Mouse (Mus musculus) hindbrain, embryonic 13.5 days (tissue): ENCODE measurements at regions not wholly inside any gene's neighbourhood (a gene's known extent, or its start where the extent isn't known, plus 50 kb on each side); places are given as distances from the start of the nearest gene placed in this dataset.
A peak's percentile ranks its signal among the peaks of the same experiment; 100 is the strongest.

ENCODE experiments used
- ATAC-seq: fragments of 200-750 bp; cut with Nextera tagmentation; 2 replicates; pipeline ENCODE4 v1.8.0; 2017; ENCODE audit warnings: moderate TSS enrichment; ENCODE audit not compliant: low FRiP score
- H3K27ac ChIP-seq: fragments of 300-500 bp; sonication (generic); 2 replicates; pipeline ENCODE4 v1.5.1; 2015; ENCODE audit warnings: inconsistent platforms, mild to moderate bottlenecking, moderate library complexity
- H3K27me3 ChIP-seq: fragments of 300-500 bp; sonication (generic); 2 replicates; pipeline ENCODE4 v1.6.1; 2015; ENCODE audit warnings: mild to moderate bottlenecking, inconsistent platforms
- H3K36me3 ChIP-seq: fragments of 300-500 bp; sonication (generic); 2 replicates; pipeline ENCODE4 v1.6.1; 2015; ENCODE audit warnings: mild to moderate bottlenecking, inconsistent platforms
- H3K4me1 ChIP-seq: fragments of 300-500 bp; sonication (generic); replicated peaks from 2 replicates; pipeline ENCODE4 v1.6.1; 2015; ENCODE audit warnings: inconsistent platforms
- H3K4me2 ChIP-seq: fragments of 300-500 bp; sonication (generic); 2 replicates; pipeline ENCODE4 v1.6.1; 2015; ENCODE audit warnings: inconsistent platforms, mild to moderate bottlenecking, moderate library complexity
- H3K4me3 ChIP-seq: fragments of 300-500 bp; sonication (generic); 2 replicates; pipeline ENCODE4 v1.5.1; 2015; ENCODE audit warnings: mild to moderate bottlenecking, inconsistent platforms
- H3K9ac ChIP-seq: fragments of 300-500 bp; sonication (generic); 2 replicates; pipeline ENCODE4 v1.6.1; 2015; ENCODE audit warnings: mild to moderate bottlenecking, inconsistent platforms
- H3K9me3 ChIP-seq: fragments of 300-500 bp; sonication (generic); 2 replicates; pipeline ENCODE4 v1.6.1; 2016; ENCODE audit warnings: inconsistent platforms
- WGBS: fragments of 180-500 bp; shearing (Covaris S2); methylation state at CpG from one replicate; pipeline ENCODE4 v1.1.7; 2015; 5-methylcytosine and 5-hydroxymethylcytosine counted together

DNA sequence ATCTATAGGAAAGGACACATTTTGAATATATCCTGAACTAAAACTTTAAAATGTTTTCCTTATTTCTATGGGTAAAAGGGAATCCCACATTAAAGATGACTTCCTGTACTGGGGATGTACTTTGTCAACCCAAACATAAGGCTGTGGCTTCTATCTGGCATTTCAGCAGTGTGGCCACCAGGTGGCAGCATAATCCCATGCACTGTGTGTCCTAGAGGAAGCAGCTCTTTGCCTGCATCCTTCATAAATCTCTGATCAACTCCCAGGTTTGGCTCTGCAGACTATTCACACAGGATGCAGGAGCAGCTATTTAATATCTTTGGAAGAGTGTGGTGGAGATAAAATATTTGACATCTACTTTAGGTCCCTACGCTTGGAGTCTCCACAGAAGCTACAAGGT, 59.1 kb downstream of the Bmp15 start:
- peak; percentile 87 for ATAC-seq
- H3K4me3 ChIP-seq = no peak overlapping the region
- H3K4me2 ChIP-seq = no peak overlapping the region
- 85% methylated on average over 1 of the region's 1 CpGs for WGBS
- H3K4me1 ChIP-seq = no peaks in the 10 kb centered on the region
- no peaks in the 10 kb centered on the region for H3K36me3 ChIP-seq
- no peak overlapping the region for H3K9ac ChIP-seq
- no peaks in the 10 kb centered on the region for H3K9me3 ChIP-seq
- no peak overlapping the region for H3K27ac ChIP-seq
- no peaks in the 10 kb centered on the region for H3K27me3 ChIP-seq

DNA sequence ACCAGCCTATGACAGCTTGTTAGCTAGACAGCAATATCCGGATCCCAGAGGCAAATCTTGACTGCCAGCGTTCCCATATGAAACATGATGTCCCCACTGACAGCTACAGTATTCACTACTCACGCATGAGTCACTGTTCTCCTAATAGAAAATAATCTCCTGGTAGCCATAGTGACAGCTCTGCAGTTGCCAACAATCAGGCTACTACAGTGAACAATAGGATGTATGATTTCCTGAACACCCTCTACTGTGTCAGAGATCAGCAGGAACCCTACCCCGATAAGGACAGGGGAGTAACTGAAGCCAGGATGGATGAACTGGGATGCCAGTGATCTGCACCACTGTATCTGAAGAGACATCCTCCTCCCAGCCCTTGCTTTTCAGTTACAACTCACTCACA, 62.0 kb downstream of the Bmp15 start:
- Histone ChIP-seq H3K4me1 (no peaks in the 10 kb centered on the region), H3K27ac (no peak overlapping the region), H3K36me3 (no peaks in the 10 kb centered on the region), H3K4me2 (no peak overlapping the region), H3K4me3 (no peak overlapping the region), H3K9ac (no peak overlapping the region), H3K9me3 (no peaks in the 10 kb centered on the region), H3K27me3 (no peaks in the 10 kb centered on the region)
- no peak for ATAC-seq
- WGBS = 71% methylated on average over 4 of the region's 4 CpGs

DNA sequence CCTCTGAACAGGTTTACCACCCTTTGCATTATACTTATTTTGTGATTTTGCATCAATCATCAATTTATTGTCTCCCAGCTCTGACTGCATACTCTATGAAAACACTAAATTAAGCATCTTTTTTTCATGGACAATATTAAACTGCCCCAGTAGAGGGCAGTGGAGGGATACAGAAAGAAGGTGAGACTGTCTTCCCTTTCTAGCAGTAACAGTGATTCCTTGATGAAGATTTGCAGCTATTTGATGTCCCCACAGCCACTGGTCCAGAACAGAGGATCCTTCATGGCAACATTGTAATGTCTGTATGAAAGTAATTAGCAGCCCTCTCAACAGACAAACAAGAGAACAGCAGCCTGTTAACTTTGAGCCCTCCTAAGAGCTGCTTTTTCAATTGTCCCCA, 66.5 kb downstream of the Bmp15 start:
- no peak for ATAC-seq
- Histone ChIP-seq H3K9me3 (no peaks in the 10 kb centered on the region), H3K4me3 (no peak overlapping the region), H3K36me3 (no peaks in the 10 kb centered on the region), H3K4me2 (no peak overlapping the region), H3K27ac (no peak overlapping the region), H3K27me3 (no peaks in the 10 kb centered on the region), H3K4me1 (no peaks in the 10 kb centered on the region), H3K9ac (no peak overlapping the region)

DNA sequence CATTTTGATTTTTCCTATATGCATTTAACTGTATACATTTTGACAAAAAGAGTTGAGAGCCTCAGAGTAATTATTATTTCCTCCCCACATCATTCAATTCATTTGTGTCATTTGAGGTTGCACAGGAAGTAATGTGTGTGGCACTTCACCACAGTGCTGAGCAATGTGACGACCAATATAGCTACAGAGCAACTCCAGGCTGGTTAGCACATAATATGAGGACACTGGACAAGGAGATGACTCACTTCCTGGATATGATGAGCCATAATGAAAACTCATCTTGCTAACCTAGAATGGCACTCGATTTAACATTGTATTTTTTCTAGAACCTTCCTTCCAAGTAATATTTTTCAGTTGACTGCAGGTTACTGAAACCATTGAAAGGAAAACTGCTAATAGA, 67.6 kb downstream of the Bmp15 start:
- no peak for ATAC-seq
- 57% methylated on average over 2 of the region's 2 CpGs for WGBS

More for the DNA sequence above, 67.6 kb downstream of the Bmp15 start:
- H3K27me3 ChIP-seq = no peaks in the 10 kb centered on the region
- no peaks in the 10 kb centered on the region for H3K36me3 ChIP-seq
- no peaks in the 10 kb centered on the region for H3K9me3 ChIP-seq
- H3K4me3 ChIP-seq = no peak overlapping the region
- H3K9ac ChIP-seq = no peak overlapping the region
- H3K4me1 ChIP-seq = no peaks in the 10 kb centered on the region
- H3K27ac ChIP-seq = no peak overlapping the region
- no peak overlapping the region for H3K4me2 ChIP-seq
